Mouse (Mus musculus) liver, embryonic 18 days (tissue): ENCODE measurements around the gene 4921511C20Rik. TPM values are rescaled to one million over a fixed set of nuclear protein-coding genes. Genes with fewer than 3 reads are reported as not detected.

Experiments
- polyA plus RNA-seq: library from polyadenylated mRNA; depleted of rRNA; stranded (reverse); fragments of >200 nt; gene quantifications from 2 replicates; pipeline ENCODE4 v1.2.3, GENCODE M21; 2012; rRNA removed

Gene 4921511C20Rik
- polyA plus RNA-seq = not detected in 2 replicates

DNA sequence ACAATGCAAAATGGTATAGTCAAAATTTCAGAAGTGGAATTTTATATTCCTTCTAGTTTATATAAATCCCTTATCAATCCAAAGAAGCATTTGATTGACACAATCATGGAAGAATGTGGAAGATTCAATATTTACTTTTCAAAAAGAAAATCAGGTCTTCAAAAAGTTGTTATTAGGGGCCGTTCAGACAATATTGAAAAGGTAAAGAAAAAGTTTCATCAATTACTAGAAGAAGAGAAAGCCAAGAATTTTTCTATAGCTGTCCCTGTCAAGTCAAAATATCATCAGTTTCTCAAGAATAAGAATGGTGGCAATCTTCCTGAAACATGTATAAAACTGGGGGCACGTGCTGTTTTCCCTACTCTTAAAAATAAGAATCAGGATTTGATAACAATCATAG, at the start of gene 4921511C20Rik:
TSS of gene 4921511C20Rik (plus strand) at position 301 of the 400 bp plus-strand sequence.

